Mouse (Mus musculus): Measurements from ENCODE around the gene Tnfrsf1a. TPM values are rescaled to one million over a fixed set of nuclear protein-coding genes. Genes with fewer than 3 reads are reported as not detected.

The Tnfrsf1a gene
- polyA plus RNA-seq, 1 experiment from 2014 or later = 11.3 TPM

DNA sequence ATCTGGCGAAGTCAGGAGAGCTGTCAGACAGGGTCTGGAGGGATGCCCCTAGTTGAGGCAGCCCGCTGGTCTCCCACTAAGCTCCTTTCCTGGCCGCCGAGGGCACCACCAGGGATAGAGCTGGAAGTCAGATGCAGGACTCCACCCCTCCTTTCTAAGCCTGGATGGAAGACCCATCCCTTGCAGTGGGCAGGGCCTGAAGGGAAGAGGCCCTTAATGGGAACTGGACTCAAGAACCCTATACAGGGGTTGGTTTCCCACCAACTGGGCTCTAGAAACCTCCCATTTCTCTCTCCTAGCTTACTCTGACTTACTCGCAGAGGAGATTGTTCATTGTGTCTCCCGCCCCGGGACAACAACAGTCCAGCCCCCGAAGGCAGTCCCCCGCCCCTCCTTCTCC, 30.6 kb downstream of the Tnfrsf1a start:
- H3K4me1 ChIP-seq = peaks cover 16% of the 10 kb centered on the region
- H3K27me3 ChIP-seq = peaks cover 50% of the 10 kb centered on the region
- H3K4me3 ChIP-seq = no peak overlapping the region; the same call in 1 of the 2 replicates
- no peak overlapping the region for H3K9ac ChIP-seq (replicated peaks)
- 4% methylated on average over 9 of the region's 9 CpGs for WGBS
- no peak for ATAC-seq (replicated peaks)
- no peaks in the 10 kb centered on the region for H3K9me3 ChIP-seq
- H3K4me2 ChIP-seq (replicated peaks) = 0 out of 2 replicates have a peak overlapping the region, but pooled peaks have one; percentile 46
- no peaks in the 10 kb centered on the region for H3K36me3 ChIP-seq
- no peak overlapping the region for H3K27ac ChIP-seq (replicated peaks)

DNA sequence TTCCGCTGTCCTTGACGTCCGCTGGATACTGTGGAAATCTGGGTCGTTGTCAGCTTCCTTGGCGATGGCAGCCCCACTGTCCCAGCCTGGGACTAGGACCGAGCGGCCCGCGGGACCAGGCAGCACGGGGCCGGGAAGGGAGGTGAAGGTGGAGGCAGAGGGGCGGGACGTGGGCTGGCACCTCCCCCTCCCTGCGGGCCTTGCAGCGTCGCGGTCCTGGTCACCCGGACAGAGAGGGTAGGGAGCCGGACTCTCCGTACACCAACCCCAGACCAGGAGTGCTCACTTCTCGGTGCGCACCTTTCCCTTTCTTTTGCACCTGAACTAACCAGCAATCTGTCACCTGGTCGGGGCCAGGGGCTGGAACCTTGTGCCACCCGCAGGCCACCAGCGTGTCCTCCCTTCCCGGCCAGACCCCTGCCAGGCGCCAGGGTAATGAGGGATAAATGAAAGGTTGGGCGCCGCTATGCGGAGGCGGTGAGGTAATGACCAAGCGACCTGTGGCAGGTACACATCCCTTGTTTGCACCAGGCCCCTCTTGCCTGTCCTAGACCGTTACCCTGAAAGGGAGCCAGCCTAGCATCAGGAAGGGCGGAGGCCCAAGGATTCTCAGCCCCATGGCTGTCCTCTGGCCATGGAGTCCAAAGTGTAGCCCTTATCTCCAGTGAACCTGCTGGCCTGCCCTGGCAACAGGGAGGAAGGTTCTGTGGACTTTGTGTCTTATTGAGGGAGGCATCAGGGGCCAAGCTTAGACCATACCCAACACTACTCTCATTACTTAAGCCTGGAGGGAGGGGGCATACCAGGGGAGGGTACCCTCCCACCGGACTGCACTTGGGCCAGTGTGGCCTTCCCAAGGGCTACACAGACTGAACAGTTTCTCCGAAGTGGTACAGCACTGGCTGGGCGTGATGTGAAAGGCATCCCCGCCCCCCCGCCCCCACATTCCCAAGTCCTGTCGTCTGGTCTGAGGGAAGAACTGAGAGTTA, 31.5 kb downstream of the Tnfrsf1a start, which contains the start of gene Plekhg6:
TSS of gene Plekhg6 (minus strand) at position 422 of the 989 bp plus-strand sequence.
- H3K27ac ChIP-seq (replicated peaks) = no peak within 1 kb of the TSS
- peaks cover 16% of the 10 kb centered on the region for H3K4me1 ChIP-seq
- H3K9ac ChIP-seq (replicated peaks) = no peak within 1 kb of the TSS
- peak within 1 kb of the TSS; percentile 28 for H3K4me3 ChIP-seq
- H3K4me2 ChIP-seq (replicated peaks) = peak within 1 kb of the TSS; percentile 46
- no peaks in the 10 kb centered on the region for H3K36me3 ChIP-seq
- ATAC-seq (replicated peaks) = no peak
- no peaks in the 10 kb centered on the region for H3K9me3 ChIP-seq
- WGBS = 9% methylated on average over 40 of the region's 40 CpGs
- H3K27me3 ChIP-seq = peaks cover 50% of the 10 kb centered on the region

DNA sequence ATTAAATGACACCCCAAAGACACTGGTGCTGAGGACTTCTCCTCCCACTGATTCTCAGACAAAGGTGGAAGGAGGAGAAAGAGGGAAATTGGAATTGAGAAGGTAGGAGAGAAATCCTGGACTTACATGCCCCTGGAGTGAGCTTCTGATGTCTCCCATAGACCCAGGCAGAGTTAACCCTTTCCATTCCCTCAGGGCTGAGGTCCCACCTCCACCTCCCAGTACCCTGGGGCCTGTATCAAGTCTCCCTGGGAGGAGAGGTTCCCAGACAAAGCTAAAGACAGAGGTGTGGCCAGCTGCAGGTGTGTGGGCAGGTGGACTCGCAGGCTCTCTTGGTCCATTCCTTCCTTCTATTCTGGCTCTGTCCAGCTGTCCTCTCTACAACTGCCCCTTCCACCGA, 32.9 kb downstream of the Tnfrsf1a start:
- Histone ChIP-seq H3K4me1 (peaks cover 16% of the 10 kb centered on the region), H3K9me3 (no peaks in the 10 kb centered on the region), H3K27ac (replicated peaks) (no peak overlapping the region), H3K36me3 (no peaks in the 10 kb centered on the region), H3K4me3 (no peak overlapping the region), H3K9ac (replicated peaks) (no peak overlapping the region), H3K4me2 (replicated peaks) (no peak overlapping the region), H3K27me3 (peaks cover 48% of the 10 kb centered on the region)
- WGBS = 72% methylated on average over 2 of the region's 2 CpGs
- no peak for ATAC-seq (replicated peaks)

DNA sequence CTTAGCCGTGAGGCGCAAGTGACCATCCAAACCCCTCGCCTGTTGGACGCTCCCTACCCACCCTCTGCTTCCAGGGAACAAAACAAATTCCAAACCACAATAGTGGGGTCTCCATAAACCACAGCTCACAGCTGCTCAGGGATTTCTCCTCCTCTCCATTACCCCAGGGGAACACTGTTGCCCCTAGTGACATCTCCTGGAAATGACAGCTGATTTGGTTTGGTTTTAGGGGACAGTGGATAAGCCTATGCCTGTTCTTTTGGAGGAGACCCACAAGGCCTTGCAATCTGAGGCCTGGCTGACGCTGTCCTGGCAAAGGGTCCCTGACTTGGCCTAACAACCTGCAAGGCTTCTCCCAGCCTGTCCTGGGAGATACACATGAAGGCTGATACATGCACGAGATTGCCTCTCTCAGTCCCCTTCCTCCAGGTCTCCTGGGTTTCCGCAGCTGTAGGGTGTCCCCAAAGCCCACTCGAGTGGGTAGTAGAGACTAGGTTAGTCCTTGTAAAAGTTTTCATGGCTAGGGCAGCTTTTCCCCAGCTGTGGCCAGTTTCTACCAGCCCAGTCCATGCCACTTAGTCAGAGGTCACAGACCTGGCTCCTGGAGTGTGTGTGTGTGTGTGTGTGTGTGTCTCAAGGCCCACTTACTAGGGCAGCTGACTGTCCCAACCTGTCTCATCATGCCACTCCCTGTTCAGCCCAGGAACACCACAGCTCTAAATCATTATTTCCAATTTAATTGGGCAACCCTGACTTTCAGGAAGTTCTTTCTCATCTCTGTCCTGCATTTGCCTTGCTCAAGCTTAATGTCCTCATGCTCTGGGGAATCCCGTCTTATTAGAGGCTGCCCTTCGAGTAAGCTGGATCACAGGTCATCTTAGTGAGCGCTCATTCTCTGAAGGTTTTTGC, 36.2 kb downstream of the Tnfrsf1a start:
- H3K4me2 ChIP-seq (replicated peaks) = no peak overlapping the region
- peaks cover 17% of the 10 kb centered on the region for H3K27me3 ChIP-seq
- no peaks in the 10 kb centered on the region for H3K9me3 ChIP-seq
- WGBS = 62% methylated on average over 11 of the region's 11 CpGs
- no peak overlapping the region for H3K4me3 ChIP-seq
- no peaks in the 10 kb centered on the region for H3K36me3 ChIP-seq
- no peak for ATAC-seq (replicated peaks)
- H3K4me1 ChIP-seq = peaks cover 5% of the 10 kb centered on the region
- no peak overlapping the region for H3K9ac ChIP-seq (replicated peaks)
- H3K27ac ChIP-seq (replicated peaks) = no peak overlapping the region

DNA sequence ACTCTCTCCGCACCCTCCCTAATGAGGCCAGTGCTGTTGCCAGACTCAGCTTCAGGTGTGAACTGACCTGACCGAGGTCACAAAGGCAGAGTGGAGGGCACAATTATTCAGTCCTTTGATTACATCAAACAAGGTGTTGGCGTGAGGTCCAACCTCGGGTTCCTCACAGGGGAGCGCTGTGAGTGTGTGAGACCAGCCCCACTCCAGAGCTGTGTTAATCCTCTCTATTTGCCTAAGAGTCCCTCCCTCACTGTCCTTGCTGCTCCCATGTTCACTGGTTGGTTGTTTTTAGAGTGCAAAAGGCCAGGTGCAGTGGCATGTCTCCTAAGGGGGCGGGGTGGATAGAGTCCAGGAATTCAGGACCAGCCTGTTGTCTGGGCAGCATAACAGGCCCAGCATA, 36.9 kb downstream of the Tnfrsf1a start:
- Histone ChIP-seq H3K27me3 (peaks cover 9% of the 10 kb centered on the region; the same call in 1 of the 2 replicates), H3K27ac (replicated peaks) (no peak overlapping the region), H3K9ac (replicated peaks) (no peak overlapping the region), H3K4me3 (no peak overlapping the region), H3K36me3 (no peaks in the 10 kb centered on the region), H3K4me2 (replicated peaks) (no peak overlapping the region), H3K4me1 (no peaks in the 10 kb centered on the region), H3K9me3 (no peaks in the 10 kb centered on the region)
- no peak for ATAC-seq (replicated peaks)
- WGBS = 80% methylated on average over 6 of the region's 6 CpGs

DNA sequence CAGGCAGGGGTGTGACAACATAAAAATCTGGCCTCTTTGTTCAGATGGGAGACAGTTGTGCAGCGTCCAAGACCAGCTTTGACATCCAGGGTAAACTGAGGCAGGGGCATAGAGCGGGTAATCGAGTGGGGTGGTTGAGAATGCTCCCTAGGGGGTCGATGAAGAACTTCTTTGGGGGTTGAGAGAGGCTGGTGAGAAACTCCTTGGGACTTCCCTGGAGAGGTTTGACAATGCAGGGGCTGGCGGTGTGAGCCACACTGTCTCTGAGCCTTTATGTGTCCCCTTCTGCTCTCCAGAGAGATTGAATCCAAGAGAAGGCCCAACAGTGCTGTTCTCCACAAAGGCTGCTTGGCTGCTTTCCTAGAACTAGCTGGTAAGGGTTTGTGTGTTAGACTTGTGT, 40.7 kb downstream of the Tnfrsf1a start:
- Histone ChIP-seq H3K9me3 (no peaks in the 10 kb centered on the region), H3K27ac (replicated peaks) (no peak overlapping the region)
- 85% methylated on average over 5 of the region's 5 CpGs for WGBS

DNA sequence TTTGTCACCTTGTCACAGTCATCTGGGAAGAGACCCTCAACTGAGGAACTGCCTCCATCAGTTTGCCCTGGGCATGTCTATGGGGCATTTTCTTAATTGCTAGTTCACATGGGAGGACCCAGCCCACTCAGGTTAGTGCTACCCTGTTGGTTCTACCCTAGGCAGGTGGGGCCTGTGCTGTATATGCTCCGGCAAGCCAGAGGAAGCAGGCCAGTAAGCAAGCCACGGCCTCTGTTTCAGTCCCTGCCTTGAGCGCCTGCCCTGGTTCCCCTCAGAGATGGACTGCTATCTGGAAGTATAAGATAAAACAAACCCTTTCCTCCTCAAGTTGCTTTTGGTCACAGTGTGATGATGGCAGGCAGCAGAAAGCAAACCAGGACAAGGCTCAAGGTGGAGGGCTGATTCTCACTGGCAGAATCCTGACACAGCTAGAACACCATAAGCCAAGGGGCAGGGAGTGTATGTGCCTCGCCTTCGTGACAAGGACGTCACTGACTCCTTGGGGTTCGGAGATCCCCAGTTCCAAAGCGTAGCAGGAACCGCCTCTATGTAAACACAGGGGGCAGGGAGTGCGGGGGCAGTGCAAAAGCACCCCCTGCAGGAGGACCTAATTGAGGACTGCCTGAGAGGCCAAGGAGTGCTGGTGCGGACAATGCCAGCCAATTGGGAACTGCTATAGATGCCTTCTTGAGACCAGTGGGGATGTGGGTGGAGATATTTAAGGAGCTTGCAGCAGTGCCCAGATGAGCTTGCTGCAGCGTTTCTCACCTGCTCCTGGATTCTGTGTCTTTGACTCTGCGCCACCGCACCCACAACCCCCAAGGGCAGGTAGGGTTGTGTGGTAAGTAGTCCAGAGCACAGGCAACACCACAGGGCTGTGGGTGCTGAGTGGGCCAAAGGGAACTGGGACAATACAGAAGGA, 56.6 kb downstream of the Tnfrsf1a start:
- no peak overlapping the region for H3K27ac ChIP-seq (replicated peaks)
- no peak for ATAC-seq (replicated peaks)
- no peaks in the 10 kb centered on the region for H3K36me3 ChIP-seq
- H3K4me1 ChIP-seq = no peaks in the 10 kb centered on the region
- WGBS = 57% methylated on average over 14 of the region's 14 CpGs
- H3K9ac ChIP-seq (replicated peaks) = no peak overlapping the region
- H3K27me3 ChIP-seq = no peaks in the 10 kb centered on the region
- no peak overlapping the region for H3K4me3 ChIP-seq
- H3K9me3 ChIP-seq = no peaks in the 10 kb centered on the region
- no peak overlapping the region for H3K4me2 ChIP-seq (replicated peaks)

More for the DNA sequence above, 40.7 kb downstream of the Tnfrsf1a start:
- H3K4me2 ChIP-seq (replicated peaks) = no peak overlapping the region
- no peak overlapping the region for H3K9ac ChIP-seq (replicated peaks)
- ATAC-seq (replicated peaks) = no peak
- H3K36me3 ChIP-seq = no peaks in the 10 kb centered on the region
- H3K4me1 ChIP-seq = no peaks in the 10 kb centered on the region
- H3K4me3 ChIP-seq = no peak overlapping the region
- H3K27me3 ChIP-seq = no peaks in the 10 kb centered on the region

DNA sequence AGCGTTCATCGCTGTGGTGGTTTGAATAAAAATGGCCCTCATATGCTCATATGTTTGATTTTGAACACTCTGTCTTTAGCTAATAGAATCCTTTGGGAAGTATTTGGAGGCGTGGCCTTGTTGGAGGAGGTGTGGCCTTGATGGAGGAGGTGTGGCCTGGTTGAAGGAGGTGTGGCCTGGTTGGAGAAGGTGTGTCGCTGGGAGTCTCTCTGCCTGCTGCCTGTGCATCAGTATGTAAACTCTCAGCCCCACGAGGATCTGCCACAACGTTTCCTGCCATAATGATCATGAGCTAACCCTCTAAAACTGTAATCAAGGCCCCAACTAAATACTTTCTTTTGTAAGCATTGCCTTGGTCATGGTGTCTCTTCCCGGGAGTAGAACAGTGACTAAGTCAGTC, 58.1 kb downstream of the Tnfrsf1a start:
- H3K27ac ChIP-seq (replicated peaks) = no peak overlapping the region
- H3K9ac ChIP-seq (replicated peaks) = no peak overlapping the region
- no peaks in the 10 kb centered on the region for H3K27me3 ChIP-seq
- no peak overlapping the region for H3K4me2 ChIP-seq (replicated peaks)
- H3K4me1 ChIP-seq = no peaks in the 10 kb centered on the region
- no peak for ATAC-seq (replicated peaks)
- H3K9me3 ChIP-seq = no peaks in the 10 kb centered on the region
- no peak overlapping the region for H3K4me3 ChIP-seq
- 85% methylated on average over 7 of the region's 7 CpGs for WGBS
- no peaks in the 10 kb centered on the region for H3K36me3 ChIP-seq

DNA sequence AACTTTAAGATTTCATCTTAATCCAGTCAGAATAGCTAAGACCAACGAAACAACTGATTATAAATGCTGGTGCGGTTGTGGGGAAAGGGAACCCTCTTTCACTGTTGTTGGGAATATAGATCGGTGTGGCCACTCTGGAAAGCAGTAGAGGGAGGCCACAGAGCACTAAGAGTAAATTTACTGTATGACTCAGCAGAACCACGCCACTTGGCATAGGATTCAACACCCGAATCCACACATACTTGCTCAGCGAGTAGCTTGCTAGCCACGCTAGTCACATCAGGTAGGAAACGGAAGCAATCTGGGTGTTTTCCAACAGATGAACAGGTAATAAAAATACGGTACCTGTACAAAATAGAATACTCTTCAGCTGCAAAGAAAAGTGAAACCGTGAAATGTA, 58.5 kb downstream of the Tnfrsf1a start:
- no peaks in the 10 kb centered on the region for H3K27me3 ChIP-seq
- no peak overlapping the region for H3K4me3 ChIP-seq
- no peak for ATAC-seq (replicated peaks)
- H3K36me3 ChIP-seq = no peaks in the 10 kb centered on the region
- H3K9ac ChIP-seq (replicated peaks) = no peak overlapping the region
- no peaks in the 10 kb centered on the region for H3K4me1 ChIP-seq
- H3K9me3 ChIP-seq = no peaks in the 10 kb centered on the region
- no peak overlapping the region for H3K27ac ChIP-seq (replicated peaks)
- H3K4me2 ChIP-seq (replicated peaks) = no peak overlapping the region
- 94% methylated on average over 10 of the region's 10 CpGs for WGBS

DNA sequence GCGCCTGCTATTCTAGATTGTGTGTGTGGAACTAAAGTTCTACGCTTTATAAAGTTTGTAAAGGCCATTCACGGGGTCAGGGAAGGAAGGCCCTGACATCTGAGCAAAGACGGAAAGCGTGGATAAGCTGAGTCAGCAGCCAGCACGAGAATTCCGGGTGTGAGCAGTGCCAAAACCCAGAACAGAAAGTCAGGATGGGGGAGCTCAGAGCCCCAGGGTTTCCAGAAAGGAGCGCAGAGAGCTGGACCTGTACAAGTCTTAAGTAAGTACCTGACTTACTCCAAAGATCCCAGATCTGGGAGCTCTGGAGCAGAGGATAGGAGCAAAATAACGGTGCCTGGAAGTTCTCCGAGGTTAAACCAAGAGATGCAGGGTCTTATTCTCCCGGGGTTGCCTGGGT, 61.4 kb downstream of the Tnfrsf1a start:
- 76% methylated on average over 11 of the region's 11 CpGs for WGBS

DNA sequence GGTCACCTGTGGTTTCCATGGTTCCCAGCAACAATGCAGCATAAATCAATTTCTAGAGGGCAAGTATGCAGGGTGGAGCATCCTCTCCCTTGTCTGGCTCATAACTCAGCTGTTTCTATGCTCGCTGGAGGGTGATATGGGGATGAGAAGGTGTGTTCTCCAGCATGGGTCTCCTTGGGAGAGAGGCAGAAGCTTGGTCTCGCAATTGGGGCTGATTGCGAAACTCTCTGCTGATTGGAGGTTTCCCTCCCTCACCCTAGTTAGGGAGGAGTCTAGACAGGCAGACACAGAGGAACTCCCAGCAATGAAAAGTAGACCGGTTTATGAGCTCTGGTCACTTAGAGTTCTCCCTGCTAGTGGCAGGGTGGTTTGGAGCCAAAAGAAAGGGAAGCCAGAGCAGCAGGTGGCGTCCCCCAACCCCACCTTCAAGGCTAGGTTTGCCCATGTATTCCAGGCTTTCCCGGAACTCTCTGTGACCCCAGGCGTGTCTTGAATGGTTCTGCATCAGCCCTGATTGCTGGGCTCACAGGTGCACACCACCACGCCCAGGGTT, 61.9 kb downstream of the Tnfrsf1a start:
- no peak for ATAC-seq (replicated peaks)
- H3K27ac ChIP-seq (replicated peaks) = no peak overlapping the region
- no peak overlapping the region for H3K4me2 ChIP-seq (replicated peaks)
- no peaks in the 10 kb centered on the region for H3K36me3 ChIP-seq
- no peak overlapping the region for H3K4me3 ChIP-seq
- H3K9me3 ChIP-seq = no peaks in the 10 kb centered on the region
- H3K9ac ChIP-seq (replicated peaks) = no peak overlapping the region
- no peaks in the 10 kb centered on the region for H3K27me3 ChIP-seq
- H3K4me1 ChIP-seq = no peaks in the 10 kb centered on the region
- 74% methylated on average over 8 of the region's 8 CpGs for WGBS

More for the DNA sequence above, 61.4 kb downstream of the Tnfrsf1a start:
- Histone ChIP-seq H3K4me1 (no peaks in the 10 kb centered on the region), H3K4me2 (replicated peaks) (no peak overlapping the region), H3K36me3 (no peaks in the 10 kb centered on the region), H3K9me3 (no peaks in the 10 kb centered on the region), H3K27me3 (no peaks in the 10 kb centered on the region), H3K9ac (replicated peaks) (no peak overlapping the region), H3K4me3 (no peak overlapping the region), H3K27ac (replicated peaks) (no peak overlapping the region)
- no peak for ATAC-seq (replicated peaks)
